Mouse (Mus musculus) ES-Bruce4 (cell line): ENCODE data around the gene Ptprm. TPM values are rescaled to one million over a fixed set of nuclear protein-coding genes. Genes with fewer than 3 reads are reported as not detected.

Source experiments
- H3K27ac ChIP-seq: 2 replicates; pipeline ENCODE4 v1.5.1; 2012; ENCODE audit warnings: low read length, inconsistent platforms; ENCODE audit not compliant: insufficient read depth
- H3K27me3 ChIP-seq: 2 replicates; pipeline ENCODE4 v1.6.1; 2012; ENCODE audit warnings: mild to moderate bottlenecking, low read length, inconsistent platforms; ENCODE audit not compliant: control insufficient read depth, poor library complexity, insufficient read depth, severe bottlenecking
- H3K36me3 ChIP-seq: 2 replicates; pipeline ENCODE4 v1.6.1; 2012; ENCODE audit warnings: inconsistent platforms, mild to moderate bottlenecking, low read length, moderate library complexity; ENCODE audit not compliant: control insufficient read depth, poor library complexity, insufficient read depth, severe bottlenecking
- H3K4me1 ChIP-seq: one replicate; pipeline ENCODE4 v1.8.1; 2011; ENCODE audit warnings: low read length; ENCODE audit not compliant: control insufficient read depth, insufficient read depth
- H3K4me3 ChIP-seq: 2 replicates; pipeline ENCODE4 v1.5.1; 2011; ENCODE audit warnings: low read depth, mild to moderate bottlenecking, low read length
- H3K9ac ChIP-seq: 2 replicates; pipeline ENCODE4 v1.6.1; 2012; ENCODE audit warnings: low read depth, mild to moderate bottlenecking, inconsistent platforms; ENCODE audit not compliant: poor library complexity, severe bottlenecking
- H3K9me3 ChIP-seq: replicated peaks from 2 replicates; pipeline ENCODE4 v1.6.1; 2012; ENCODE audit warnings: mild to moderate bottlenecking, low read length, inconsistent platforms; ENCODE audit not compliant: control insufficient read depth, poor library complexity, insufficient read depth, severe bottlenecking
- CTCF ChIP-seq: IDR thresholded peaks from one replicate; pipeline ENCODE4 v1.8.1; 2011; ENCODE audit warnings: low read depth, low read length
- EP300 ChIP-seq: IDR thresholded peaks from 2 replicates; pipeline ENCODE4 v1.6.1; 2011; ENCODE audit warnings: low read depth, low read length; ENCODE audit not compliant: insufficient read depth
- POLR2A ChIP-seq: IDR thresholded peaks from one replicate; pipeline ENCODE4 v1.8.1; 2011; ENCODE audit warnings: low read length; ENCODE audit not compliant: insufficient read depth
- polyA plus RNA-seq: library from polyadenylated mRNA; stranded (reverse); fragments of >200 nt; gene quantifications from 2 replicates; pipeline ENCODE4 v1.2.4, GENCODE M21; 2011; ENCODE audit warnings: low read depth; ENCODE audit not compliant: missing spikeins, insufficient read depth, insufficient read length

Ptprm gene
- polyA plus RNA-seq, 1 experiment, result 10.8 TPM

GRCm38 (mm10) chr17:67033547-67033946, 320.7 kb downstream of the Ptprm start:
- H3K4me3 ChIP-seq, result no peak overlapping the region
- H3K9ac ChIP-seq, result no peak overlapping the region
- H3K36me3 ChIP-seq, result no peaks in the 10 kb centered on the region
- no peaks in the 10 kb centered on the region for H3K27me3 ChIP-seq
- no peaks in the 10 kb centered on the region for H3K4me1 ChIP-seq
- H3K27ac ChIP-seq, result no peak overlapping the region
- TF ChIP-seq CTCF, result no peak
- no peaks in the 10 kb centered on the region; the same call in 1 of the 2 replicates for H3K9me3 ChIP-seq

DNA sequence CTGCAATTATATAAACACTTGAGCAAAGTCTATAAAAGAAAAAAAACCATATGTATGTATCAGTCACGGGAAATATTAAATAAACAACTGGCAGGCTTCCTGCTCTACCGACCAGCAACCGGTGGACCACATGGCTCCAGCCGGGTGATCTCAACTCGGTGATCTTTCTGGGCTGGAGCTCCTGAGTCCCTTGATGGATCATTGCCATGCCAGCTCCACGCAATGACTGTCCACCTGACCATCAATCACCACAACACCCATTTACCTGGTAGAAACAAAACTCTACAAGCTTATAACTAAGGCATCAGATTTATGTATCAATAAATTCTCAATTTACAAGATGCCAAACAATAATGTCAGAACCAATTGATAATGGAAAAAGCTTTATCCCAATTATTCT, 322.2 kb downstream of the Ptprm start:
- Histone ChIP-seq H3K9me3 (no peaks in the 10 kb centered on the region; the same call in 1 of the 2 replicates), H3K4me1 (no peaks in the 10 kb centered on the region), H3K27ac (no peak overlapping the region), H3K9ac (no peak overlapping the region), H3K27me3 (no peaks in the 10 kb centered on the region), H3K4me3 (no peak overlapping the region), H3K36me3 (no peaks in the 10 kb centered on the region)
- TF ChIP-seq POLR2A (no peak), EP300 (no peak), CTCF (no peak)

- Histone ChIP-seq H3K4me3 (no peak overlapping the region), H3K9me3 (no peaks in the 10 kb centered on the region; the same call in 1 of the 2 replicates), H3K27me3 (no peaks in the 10 kb centered on the region), H3K27ac (no peak overlapping the region), H3K4me1 (no peaks in the 10 kb centered on the region), H3K36me3 (no peaks in the 10 kb centered on the region), H3K9ac (no peak overlapping the region)
- TF ChIP-seq CTCF, result no peak
- no peak for TF ChIP-seq POLR2A
- no peak for TF ChIP-seq EP300
Measured at GRCm38 (mm10) chr17:67031341-67031740, 322.9 kb downstream of the Ptprm start.

- Histone ChIP-seq H3K9me3 (no peaks in the 10 kb centered on the region; the same call in 1 of the 2 replicates), H3K36me3 (no peaks in the 10 kb centered on the region), H3K27me3 (no peaks in the 10 kb centered on the region), H3K4me3 (no peak overlapping the region), H3K4me1 (no peaks in the 10 kb centered on the region), H3K9ac (no peak overlapping the region), H3K27ac (no peak overlapping the region)
- TF ChIP-seq EP300 (no peak), POLR2A (no peak)
Measured at GRCm38 (mm10) chr17:67027274-67027673, 327.0 kb downstream of the Ptprm start.

- TF ChIP-seq EP300, result no peak
- no peak for TF ChIP-seq POLR2A
- TF ChIP-seq CTCF, result no peak
- Histone ChIP-seq H3K4me3 (no peak overlapping the region), H3K4me1 (no peaks in the 10 kb centered on the region), H3K27me3 (no peaks in the 10 kb centered on the region), H3K27ac (no peak overlapping the region), H3K9me3 (no peaks in the 10 kb centered on the region; the same call in 1 of the 2 replicates), H3K36me3 (no peaks in the 10 kb centered on the region), H3K9ac (no peak overlapping the region)
Measured at GRCm38 (mm10) chr17:67016501-67016900, 337.8 kb downstream of the Ptprm start.

- H3K27ac ChIP-seq, result no peak overlapping the region
- no peak overlapping the region for H3K4me3 ChIP-seq
- H3K27me3 ChIP-seq, result no peaks in the 10 kb centered on the region
- H3K9ac ChIP-seq, result no peak overlapping the region
- TF ChIP-seq CTCF, result no peak
- TF ChIP-seq EP300, result no peak
- TF ChIP-seq POLR2A, result no peak
- H3K9me3 ChIP-seq, result peaks cover 3% of the 10 kb centered on the region; the same call in 1 of the 2 replicates
- no peaks in the 10 kb centered on the region for H3K4me1 ChIP-seq
- H3K36me3 ChIP-seq, result no peaks in the 10 kb centered on the region
Measured at GRCm38 (mm10) chr17:67013217-67013616, 341.0 kb downstream of the Ptprm start.
